Mouse (Mus musculus) MEL-GATA-1-ER (cell line): ENCODE results near the gene Dnajc9.

ENCODE experiments used
- DNase-seq: peaks from one replicate; pipeline ENCODE4 v3.0.0-alpha.2; 2012; ENCODE audit warnings: low read depth; ENCODE audit errors: extremely low read depth

Dnajc9 gene

DNA sequence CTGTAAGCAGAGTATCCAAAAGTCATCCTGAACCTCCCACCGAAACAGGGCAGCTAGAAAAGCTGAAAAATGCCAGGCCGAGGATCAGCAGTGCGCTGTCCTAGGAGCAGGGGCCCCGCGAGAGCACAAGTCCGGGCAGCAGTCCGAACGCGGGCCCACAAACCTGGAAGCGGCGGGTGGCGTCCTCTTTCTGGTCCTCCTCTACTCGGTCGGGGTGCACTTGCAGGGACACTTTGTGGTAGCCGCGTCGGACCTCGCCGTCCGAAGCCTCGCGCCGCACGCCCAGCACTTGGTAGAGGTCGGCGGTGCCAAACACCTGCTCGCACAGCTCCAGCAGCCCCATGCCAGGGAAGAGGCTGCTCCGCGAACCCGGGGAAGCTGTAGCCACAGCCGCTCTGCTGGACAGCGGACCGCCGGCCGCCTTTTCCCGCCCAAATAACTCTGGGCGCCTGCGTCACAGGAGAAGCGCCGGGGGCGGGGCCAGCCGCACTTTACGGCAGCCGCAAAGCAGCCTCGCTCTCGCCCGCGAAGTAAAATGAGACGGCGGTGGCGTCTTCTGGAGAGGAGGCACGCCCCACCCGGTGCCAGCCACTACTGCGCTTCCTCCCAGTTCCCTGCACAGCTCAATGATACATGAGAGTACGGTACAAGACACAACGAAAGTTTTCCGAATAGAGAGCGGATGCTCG is at the start of gene Dnajc9:
TSS of gene Dnajc9 (minus strand) at position 470 of the 689 bp plus-strand sequence.
- DNase-seq = peak; percentile 71

DNA sequence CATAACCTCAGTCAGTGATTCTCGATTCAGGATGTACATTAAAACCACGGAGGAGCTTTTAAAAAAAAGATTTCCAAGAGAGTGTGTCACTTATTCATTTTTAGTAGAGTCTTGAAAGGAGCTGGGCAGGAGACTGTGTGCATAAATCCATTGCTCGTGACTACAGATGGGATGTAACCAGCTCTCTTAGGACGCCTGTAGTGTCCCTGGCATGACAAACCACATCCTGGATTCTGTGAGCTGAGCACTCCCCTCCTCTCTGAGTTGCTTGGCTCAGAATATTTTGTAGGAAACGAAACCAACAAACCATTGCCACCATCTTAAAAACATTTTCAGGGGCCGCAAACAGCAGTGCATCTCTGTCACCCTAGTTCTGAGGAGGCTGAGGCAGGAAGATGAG is 48.3 kb upstream of the Dnajc9 start:
- no peak for DNase-seq

GRCm38 (mm10) chr14:20432420-20432819 is 43.7 kb upstream of the Dnajc9 start:
- DNase-seq = no peak

DNA sequence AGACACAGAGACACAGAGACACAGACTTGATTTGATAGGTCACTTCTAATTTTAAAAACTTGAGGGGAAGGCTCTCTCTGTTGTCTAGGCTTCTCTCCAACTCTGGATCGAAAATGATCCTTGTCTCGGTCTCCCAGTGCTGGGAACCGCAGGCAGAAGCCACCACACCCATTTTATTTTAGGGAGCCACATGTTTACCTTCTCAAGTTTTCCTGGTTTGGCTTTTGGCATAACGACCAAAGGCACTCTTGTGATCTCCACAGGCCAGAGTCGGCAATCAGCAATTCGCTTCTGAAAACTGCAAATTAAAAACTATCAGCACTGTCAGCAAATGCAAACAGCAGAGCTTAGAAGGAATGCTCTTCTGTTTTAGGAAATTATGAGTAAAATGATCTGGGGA is 43.0 kb upstream of the Dnajc9 start:
- DNase-seq = no peak

DNA sequence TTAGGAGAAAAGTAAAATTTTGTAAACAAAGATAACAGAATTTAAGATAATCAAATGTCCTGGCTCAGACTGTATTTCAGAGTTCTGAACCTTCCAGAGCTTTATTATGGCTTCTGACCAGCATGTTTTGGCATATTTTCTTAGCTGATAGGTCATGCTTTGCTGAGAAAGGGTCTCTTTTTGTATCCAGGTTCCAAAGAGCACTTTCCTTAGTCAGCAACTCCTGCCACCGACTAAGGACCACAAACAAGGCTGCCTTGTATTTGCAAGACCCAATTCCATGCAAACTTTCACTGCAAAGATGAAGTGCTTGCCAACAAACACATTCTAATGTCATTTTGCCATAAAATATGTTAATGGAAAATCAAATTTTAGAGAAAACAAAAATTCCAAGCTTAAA is 41.1 kb upstream of the Dnajc9 start:
- no peak for DNase-seq

DNA sequence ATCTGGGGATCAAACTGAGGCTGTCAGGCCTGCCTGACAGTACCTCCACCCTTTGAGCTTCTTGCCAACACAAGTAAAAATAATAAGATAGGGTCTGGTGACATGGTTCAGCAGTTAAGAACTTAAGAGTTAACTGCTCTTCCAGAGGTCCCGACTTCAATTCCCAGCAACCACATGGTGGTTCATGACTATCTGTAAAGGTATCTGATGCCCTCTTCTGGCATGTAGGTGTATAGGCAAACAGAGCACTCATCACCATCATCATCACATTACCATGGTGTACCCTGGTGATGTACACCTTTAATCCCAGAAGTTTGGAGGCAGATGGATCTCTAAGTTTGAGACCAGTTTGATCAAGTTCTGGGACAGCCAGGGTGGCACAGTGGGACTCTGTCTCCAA is 39.9 kb upstream of the Dnajc9 start:
- no peak for DNase-seq

- DNase-seq = no peak
These were observed 34.3 kb upstream of the Dnajc9 start for GRCm38 (mm10) chr14:20423046-20423445.

- DNase-seq = no peak
These were observed 33.5 kb upstream of the Dnajc9 start for GRCm38 (mm10) chr14:20422257-20422656.

GRCm38 (mm10) chr14:20400071-20400470 is 11.4 kb upstream of the Dnajc9 start:
- no peak for DNase-seq

DNA sequence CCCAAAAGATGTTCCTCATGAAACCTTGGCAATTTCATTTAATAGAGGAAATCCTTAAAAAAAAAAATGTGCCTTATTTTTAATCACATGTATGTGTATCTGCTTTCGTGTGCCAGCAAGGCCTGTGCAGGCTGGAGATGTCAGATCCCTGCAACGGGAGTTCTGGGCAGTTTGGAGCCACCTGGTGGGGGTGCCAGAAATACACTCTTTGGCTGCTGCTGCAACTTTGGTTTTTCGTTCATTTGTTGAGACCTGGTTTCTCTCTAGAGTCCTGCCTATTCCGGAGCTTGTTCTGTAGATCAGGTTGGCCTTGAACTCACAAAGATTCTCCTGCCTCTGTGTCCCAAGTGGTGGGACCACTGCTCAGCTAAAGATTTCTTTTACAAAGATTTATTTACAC is 10.2 kb upstream of the Dnajc9 start:
- DNase-seq = no peak

DNA sequence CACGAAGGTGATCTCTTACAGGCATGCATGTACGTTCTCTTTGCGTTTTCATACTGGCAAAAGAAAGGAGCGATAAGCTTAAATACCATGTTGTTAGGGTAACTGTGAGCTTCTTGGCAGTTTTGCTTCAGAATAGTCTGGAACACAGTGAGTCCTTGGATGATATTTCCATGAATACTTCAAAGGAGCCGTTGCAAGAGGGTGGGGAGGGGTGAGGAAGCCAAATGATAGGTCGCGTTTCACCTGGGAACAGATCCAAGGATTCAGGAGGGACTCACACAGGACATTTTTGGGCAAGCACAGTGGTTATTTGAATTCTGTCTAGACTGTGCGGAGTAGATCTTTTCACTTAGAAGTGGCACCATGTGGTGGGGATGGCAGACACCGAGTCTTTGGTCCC is 8.5 kb upstream of the Dnajc9 start:
- DNase-seq = no peak

DNA sequence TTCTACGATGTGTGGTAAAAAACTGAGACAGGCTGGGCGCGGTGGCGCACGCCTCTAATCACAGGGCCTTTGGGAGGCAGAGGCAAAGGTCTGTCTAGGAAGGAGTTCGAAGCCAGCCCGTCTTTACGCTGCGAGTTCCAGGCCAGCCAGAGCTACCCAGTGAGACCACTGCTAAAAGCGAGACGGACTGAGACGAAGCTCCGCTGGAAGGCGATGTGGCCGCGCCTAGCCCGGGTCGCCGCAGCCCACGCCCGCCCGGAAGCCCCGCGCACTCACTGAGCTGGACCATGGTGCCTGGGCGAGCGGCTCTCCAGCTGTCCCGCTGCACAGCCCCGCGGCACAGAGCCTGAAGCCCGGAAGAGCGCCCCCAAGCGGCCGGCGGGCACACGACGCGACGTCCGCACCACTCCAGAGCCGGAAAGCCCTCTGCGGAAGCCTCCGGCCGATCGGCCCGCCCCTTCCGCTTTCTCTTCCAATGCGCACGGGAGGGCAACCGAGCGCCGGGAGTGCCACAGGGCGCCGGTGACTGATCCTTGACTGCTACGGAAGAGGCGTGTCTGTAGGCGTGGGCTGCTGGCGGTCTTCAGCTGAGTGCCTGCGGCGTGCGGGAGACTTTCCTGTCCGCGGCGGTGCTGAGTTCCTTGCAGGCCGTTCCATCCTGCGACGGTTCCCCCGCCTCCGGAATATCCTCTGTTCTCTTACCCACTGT is 4.6 kb upstream of the Dnajc9 start, which contains the start of gene Mrps16:
TSS of gene Mrps16 (minus strand) at position 430 of the 709 bp plus-strand sequence.
- peak; percentile 88 for DNase-seq

- DNase-seq = no peak
These were observed 3.6 kb upstream of the Dnajc9 start for GRCm38 (mm10) chr14:20392326-20392725.

GRCm38 (mm10) chr14:20389446-20390079 is 853 bp upstream of the Dnajc9 start:
- DNase-seq = no peak

DNA sequence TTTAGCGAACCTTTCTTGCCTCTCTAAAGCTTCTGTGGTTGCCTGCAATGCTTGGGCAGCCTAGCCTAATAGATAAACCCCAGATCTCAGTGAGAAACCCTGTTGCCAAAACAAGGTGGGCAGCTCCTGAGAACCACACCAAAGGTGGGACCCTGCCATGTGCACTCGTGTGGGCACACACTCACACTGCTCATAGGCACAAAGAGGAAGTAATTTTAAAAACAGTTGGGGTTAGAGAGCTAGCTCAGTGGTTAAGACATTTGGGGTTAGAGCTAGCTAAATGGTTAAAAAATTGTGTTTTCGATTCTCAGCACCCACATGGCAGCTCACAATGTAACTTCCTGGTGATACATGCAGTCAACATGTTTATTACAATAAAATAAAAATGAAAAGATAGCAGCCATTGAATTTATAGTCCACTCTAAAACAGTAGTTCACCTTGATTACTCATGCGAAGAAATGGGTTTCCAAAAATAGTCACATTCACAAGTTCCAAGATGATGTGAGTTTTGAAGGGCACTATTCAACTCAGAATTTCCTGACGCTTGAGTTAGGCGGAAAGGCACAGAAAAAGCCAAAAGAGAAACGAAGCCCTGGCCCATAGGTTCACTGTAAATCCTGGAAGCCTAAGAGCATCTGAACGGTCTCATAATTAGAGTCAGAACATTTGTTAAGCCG is 8.8 kb downstream of the Dnajc9 start:
- no peak for DNase-seq

- no peak for DNase-seq
These were observed 9.5 kb downstream of the Dnajc9 start for GRCm38 (mm10) chr14:20379087-20379640.

DNA sequence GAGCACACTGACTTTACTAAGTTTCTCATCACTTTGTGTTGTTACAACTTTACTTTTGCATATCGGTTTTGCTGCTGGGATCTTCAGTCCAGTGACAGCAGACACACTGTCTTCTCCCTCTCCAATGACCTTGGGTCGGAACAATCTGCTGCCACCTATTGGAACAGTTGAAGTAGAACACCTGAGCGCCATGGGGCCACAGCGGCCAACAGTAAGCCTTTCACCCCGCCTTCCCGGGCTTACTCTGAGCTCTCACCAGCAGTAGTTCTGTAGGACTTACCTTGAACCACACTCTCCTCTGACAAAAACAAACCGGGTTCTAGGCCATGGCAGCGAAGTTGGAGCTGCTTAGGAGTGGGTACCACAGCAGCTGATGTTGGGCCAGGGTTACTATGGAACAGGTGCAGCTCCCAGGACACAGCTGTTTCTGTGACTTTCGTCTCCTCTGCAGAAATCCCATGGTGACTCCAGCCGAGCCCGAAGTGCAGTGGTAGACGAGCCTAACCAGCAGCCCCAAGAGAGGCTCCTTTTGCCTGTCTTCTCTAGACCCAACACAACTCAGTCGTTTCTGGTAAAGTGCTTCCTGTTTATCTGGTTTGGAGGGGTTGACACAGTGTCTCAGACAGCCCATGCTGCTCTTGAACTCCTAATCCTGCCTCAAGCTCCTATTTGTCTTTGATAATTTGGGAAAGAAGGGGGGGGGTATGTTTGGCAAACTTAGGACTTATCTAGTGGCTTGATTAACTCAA is 10.2 kb downstream of the Dnajc9 start:
- no peak for DNase-seq

GRCm38 (mm10) chr14:20377112-20377521 is 11.6 kb downstream of the Dnajc9 start:
- DNase-seq = peak; percentile 81

GRCm38 (mm10) chr14:20371854-20372253 is 16.9 kb downstream of the Dnajc9 start:
- DNase-seq = no peak

GRCm38 (mm10) chr14:20370798-20371197 is 17.9 kb downstream of the Dnajc9 start:
- DNase-seq = no peak

DNA sequence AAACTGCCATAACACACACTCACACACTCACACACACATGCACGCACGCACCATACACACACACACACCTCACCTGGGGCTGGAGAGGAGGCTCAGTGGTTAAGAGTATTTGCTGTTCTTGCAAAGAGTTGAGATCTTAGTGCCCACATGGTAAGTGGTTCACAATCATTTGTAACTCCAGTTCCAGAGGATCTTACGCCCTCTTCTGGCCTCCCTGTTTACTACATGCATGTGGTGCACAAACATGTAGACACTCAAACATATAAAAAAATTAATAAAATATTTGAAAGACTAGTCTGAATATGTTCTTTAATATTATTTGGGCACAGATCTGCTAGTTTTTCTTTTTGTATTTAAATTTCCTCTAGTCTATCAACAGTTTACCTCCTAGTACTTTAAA is 20.4 kb downstream of the Dnajc9 start:
- no peak for DNase-seq
